Mouse (Mus musculus) heart, embryonic 14.5 days (tissue): ENCODE results near the gene Pole3. TPM values are rescaled to one million over a fixed set of nuclear protein-coding genes. Genes with fewer than 3 reads are reported as not detected.

Source experiments
- ATAC-seq: fragments of 200-750 bp; cut with Nextera tagmentation; 2 replicates; pipeline ENCODE4 v1.8.0; 2017; ENCODE audit warnings: low read depth, moderate TSS enrichment; ENCODE audit not compliant: insufficient number of reproducible peaks, insufficient read depth, low FRiP score
- H3K27ac ChIP-seq, 2 experiments: fragments of 200-500 bp in 1 of 2; fragments of 300-500 bp in 1 of 2; sonication (generic) in 1 of 2; replicated peaks in 1 of 2; 2 replicates each; pipeline ENCODE4 v1.5.1; 2012 to 2014; ENCODE audit warnings: low read depth in 2 of 2, low read length in 2 of 2, control low read depth in 1 of 2, mild to moderate bottlenecking in 1 of 2, mixed read lengths in 1 of 2; ENCODE audit not compliant: control insufficient read depth in 1 of 2, insufficient read depth in 1 of 2
- H3K27me3 ChIP-seq: fragments of 300-500 bp; sonication (generic); 2 replicates; pipeline ENCODE4 v1.6.1; 2014; ENCODE audit warnings: mild to moderate bottlenecking, low read length, control low read depth; ENCODE audit not compliant: control insufficient read depth, insufficient read depth
- H3K36me3 ChIP-seq: fragments of 300-500 bp; sonication (generic); 2 replicates; pipeline ENCODE4 v1.6.1; 2014; ENCODE audit warnings: mild to moderate bottlenecking, control low read depth, low read length, mixed read lengths; ENCODE audit not compliant: control insufficient read depth, insufficient read depth
- H3K4me1 ChIP-seq, 2 experiments: fragments of 200-500 bp in 1 of 2; fragments of 300-500 bp in 1 of 2; sonication (generic) in 1 of 2; 2 replicates each; pipeline ENCODE4 v1.6.1; 2012 to 2014; ENCODE audit warnings: low read length in 2 of 2, control low read depth in 1 of 2, mixed read lengths in 1 of 2; ENCODE audit not compliant: control insufficient read depth in 2 of 2, insufficient read depth in 2 of 2
- H3K4me2 ChIP-seq: fragments of 300-500 bp; sonication (generic); 2 replicates; pipeline ENCODE4 v1.6.1; 2014; ENCODE audit warnings: mild to moderate bottlenecking, low read length
- H3K4me3 ChIP-seq, 2 experiments: fragments of 200-500 bp in 1 of 2; fragments of 300-500 bp in 1 of 2; sonication (generic) in 1 of 2; 2 replicates each; pipeline ENCODE4 v1.5.1; 2012 to 2014; ENCODE audit warnings: low read length in 2 of 2, mild to moderate bottlenecking in 2 of 2, control low read depth in 1 of 2, low read depth in 1 of 2, moderate library complexity in 1 of 2; ENCODE audit not compliant: control insufficient read depth in 1 of 2, insufficient read depth in 1 of 2
- H3K9ac ChIP-seq: fragments of 300-500 bp; sonication (generic); 2 replicates; pipeline ENCODE4 v1.6.1; 2014; ENCODE audit warnings: mild to moderate bottlenecking, low read length
- H3K9me3 ChIP-seq: fragments of 300-500 bp; sonication (generic); 2 replicates; pipeline ENCODE4 v1.6.1; 2016; ENCODE audit warnings: low read length, control low read depth; ENCODE audit not compliant: control insufficient read depth
- WGBS: fragments of 180-500 bp; shearing (Covaris S2); extraction: QIAGEN DNeasy Blood & Tissue Kit; methylation state at CpG from one replicate; pipeline ENCODE4 v1.1.7; 2014; 5-methylcytosine and 5-hydroxymethylcytosine counted together
- polyA plus RNA-seq: library from polyadenylated mRNA; unstranded; fragments of >200 nt; fragmentation: Nextera tagmentation; extraction: Ambion mirVana; gene quantifications from 2 replicates; pipeline ENCODE4 v1.2.1, GENCODE M21; 2014

Gene Pole3
- polyA plus RNA-seq, 1 experiment from 2014 or later, result 50.7 TPM

DNA sequence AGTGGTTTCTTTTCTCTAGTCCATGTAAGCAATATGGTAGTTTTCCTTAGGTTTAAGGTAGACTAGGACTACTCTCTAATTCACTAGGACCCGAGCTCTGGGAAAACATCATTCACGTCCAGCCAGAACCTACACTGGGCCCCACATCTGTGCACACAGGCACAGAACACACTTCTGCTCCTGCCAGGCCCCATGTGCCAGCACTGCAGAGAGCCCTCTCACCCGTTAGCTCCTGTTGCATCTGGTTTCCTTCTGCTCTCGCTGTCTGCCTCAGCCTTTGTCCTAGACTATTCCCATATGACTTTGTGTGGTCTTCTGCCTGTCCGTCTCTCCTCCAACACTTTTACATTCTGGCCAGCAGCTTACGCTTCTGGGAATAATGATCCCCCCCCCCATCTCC is 8.9 kb upstream of the Pole3 start:
- H3K4me3 ChIP-seq, result no peak overlapping the region
- H3K4me1 ChIP-seq, result peaks cover 2 to 7% of the 10 kb centered on the region in 2 experiments; a peak in 3 of 4 replicates
- no peaks in the 10 kb centered on the region for H3K27me3 ChIP-seq
- 57% methylated on average over 6 of the region's 6 CpGs for WGBS
- H3K27ac ChIP-seq, result no peak overlapping the region
- no peak overlapping the region for H3K9ac ChIP-seq
- H3K9me3 ChIP-seq, result 0 out of 2 replicates have a peak, but pooled peaks cover 5% of the 10 kb centered on the region
- ATAC-seq, result no peak
- H3K4me2 ChIP-seq, result no peak overlapping the region
- H3K36me3 ChIP-seq, result no peaks in the 10 kb centered on the region

DNA sequence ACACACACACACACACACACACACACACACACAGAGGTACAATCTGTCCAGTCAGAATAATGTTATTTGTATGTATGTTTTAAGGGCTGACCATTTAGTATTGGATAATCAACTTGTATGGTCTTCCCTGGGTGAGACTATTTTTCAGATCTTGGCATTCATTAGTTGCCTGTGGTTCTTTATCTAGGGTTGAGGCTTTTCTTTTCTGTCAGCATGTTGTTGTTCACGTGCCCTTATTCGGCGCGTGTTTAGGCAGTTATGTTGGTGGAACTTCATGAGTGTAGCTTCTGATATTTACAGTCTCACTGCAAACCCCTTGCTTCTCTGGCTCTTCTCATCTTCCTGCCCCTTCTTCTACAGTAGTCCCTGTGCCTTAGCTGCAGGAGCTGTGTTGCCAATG is 2.8 kb upstream of the Pole3 start:
- Histone ChIP-seq H3K27me3 (no peaks in the 10 kb centered on the region), H3K27ac (no peak overlapping the region), H3K4me2 (no peak overlapping the region), H3K4me1 (peaks cover 5 to 14% of the 10 kb centered on the region in 2 experiments), H3K36me3 (peaks cover 12% of the 10 kb centered on the region), H3K4me3 (no peak overlapping the region), H3K9me3 (no peaks in the 10 kb centered on the region), H3K9ac (no peak overlapping the region)
- no peak for ATAC-seq
- 79% methylated on average over 4 of the region's 4 CpGs for WGBS

DNA sequence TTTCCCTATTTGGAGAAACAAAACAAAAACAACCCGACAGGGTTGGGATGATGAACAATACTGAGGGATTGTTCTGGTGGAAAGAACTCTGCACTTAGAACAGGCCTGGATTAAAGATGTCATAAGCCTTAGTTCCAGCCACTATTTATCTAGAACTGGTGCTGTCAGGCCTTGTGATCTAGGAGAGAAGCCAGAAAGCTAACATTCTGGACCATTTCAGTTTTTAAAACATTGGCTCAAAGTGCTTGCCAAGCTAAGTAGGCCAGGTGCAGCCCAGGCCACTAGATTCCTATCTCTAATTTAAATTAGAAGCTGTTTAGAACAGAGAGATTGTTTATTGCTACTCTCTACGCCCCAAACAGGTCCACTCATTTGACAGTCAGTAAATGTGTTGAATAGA is 1.4 kb upstream of the Pole3 start:
- no peaks in the 10 kb centered on the region for H3K9me3 ChIP-seq
- H3K4me3 ChIP-seq, result no peak overlapping the region
- no peak overlapping the region for H3K27ac ChIP-seq
- H3K4me1 ChIP-seq, result peaks cover 5 to 14% of the 10 kb centered on the region in 2 experiments
- H3K4me2 ChIP-seq, result no peak overlapping the region
- WGBS, result 61% methylated on average over 2 of the region's 2 CpGs
- no peak for ATAC-seq
- no peak overlapping the region for H3K9ac ChIP-seq
- peaks cover 23% of the 10 kb centered on the region for H3K36me3 ChIP-seq
- no peaks in the 10 kb centered on the region for H3K27me3 ChIP-seq

DNA sequence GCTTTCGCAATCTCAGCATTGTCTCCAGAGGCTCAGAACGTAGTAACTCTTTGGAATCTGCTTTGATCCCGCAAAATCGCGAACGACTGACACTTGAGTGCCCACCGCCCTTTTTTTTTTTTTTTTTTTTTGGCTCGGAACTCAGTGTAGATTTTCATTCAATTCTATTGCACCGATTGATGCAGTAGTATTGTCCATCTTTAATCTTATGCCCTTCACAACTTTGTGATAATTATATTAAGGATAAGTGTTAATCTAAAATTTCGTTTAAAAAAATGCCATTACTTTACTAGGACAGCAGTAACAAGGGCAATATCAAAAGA is 582 bp upstream of the Pole3 start:
- Histone ChIP-seq H3K4me2 (peak overlapping the region; percentile 61), H3K4me1 (peaks cover 3 to 7% of the 10 kb centered on the region in 2 experiments; a peak in 2 of 4 replicates), H3K27ac (no peak overlapping the region), H3K9me3 (no peaks in the 10 kb centered on the region), H3K4me3 (peak overlapping the region; percentile 66 to 93), H3K36me3 (peaks cover 23% of the 10 kb centered on the region), H3K27me3 (no peaks in the 10 kb centered on the region), H3K9ac (peak overlapping the region; percentile 82; the same call in 1 of the 2 replicates)
- ATAC-seq, result no peak
- under 1% methylated on average over 10 of the region's 10 CpGs for WGBS

DNA sequence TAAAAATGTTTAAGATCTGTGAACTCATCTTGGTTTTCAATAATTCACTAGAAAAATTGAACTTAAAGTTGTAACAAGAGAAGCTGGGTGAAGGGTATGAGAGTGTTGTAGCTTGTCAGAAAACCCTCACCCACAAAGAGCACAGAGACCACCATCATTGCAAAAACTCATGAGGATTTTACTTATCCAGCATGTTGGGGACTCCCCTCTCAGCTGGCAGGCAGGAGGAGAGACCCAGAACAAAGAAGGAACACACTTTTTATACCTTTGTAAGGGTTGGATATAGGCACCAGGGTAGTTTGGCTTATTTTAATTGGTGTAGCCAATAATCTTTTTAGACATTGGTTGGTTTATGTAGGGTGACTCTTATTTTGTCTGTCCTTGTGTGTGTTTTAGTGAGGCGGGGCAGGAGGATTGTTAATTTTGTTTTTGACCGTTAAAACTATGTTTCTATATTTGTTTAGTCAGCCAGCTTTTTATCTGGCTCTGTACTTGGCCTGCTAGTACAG is 3.9 kb downstream of the Pole3 start:
- Histone ChIP-seq H3K4me1 (peaks cover 19 to 28% of the 10 kb centered on the region in 2 experiments), H3K9ac (no peak overlapping the region), H3K27me3 (no peaks in the 10 kb centered on the region), H3K9me3 (no peaks in the 10 kb centered on the region), H3K36me3 (peaks cover 23% of the 10 kb centered on the region), H3K4me3 (no peak overlapping the region), H3K27ac (no peak overlapping the region), H3K4me2 (no peak overlapping the region)
- 82% methylated on average over 2 of the region's 2 CpGs for WGBS
- ATAC-seq, result no peak

DNA sequence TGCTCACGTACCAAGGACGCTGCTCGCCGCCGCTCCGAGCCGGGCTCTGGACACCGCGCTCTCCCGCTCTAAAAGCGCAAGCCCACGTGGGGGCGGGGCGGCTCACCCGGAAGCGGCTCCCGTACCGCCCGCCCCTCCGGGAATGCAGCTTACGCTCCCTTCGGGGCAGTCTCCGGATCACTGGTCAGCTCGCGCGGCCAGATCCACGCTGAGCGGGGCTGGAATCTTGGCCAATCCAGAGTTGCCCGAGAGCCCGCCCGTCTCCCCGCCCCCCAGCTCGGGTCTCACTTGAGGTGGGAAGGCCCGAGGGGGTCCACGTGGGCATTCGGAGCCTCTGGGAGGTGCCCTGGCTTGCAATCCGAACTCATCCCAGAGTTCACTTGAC is 5.0 kb downstream of the Pole3 start, which contains the start of gene Alad:
TSS of gene Alad (minus strand) at position 70 of the 385 bp plus-strand sequence.
- WGBS, result under 1% methylated on average over 37 of the region's 37 CpGs
- peak within 1 kb of the TSS; percentile 71 to 97 for H3K4me3 ChIP-seq

DNA sequence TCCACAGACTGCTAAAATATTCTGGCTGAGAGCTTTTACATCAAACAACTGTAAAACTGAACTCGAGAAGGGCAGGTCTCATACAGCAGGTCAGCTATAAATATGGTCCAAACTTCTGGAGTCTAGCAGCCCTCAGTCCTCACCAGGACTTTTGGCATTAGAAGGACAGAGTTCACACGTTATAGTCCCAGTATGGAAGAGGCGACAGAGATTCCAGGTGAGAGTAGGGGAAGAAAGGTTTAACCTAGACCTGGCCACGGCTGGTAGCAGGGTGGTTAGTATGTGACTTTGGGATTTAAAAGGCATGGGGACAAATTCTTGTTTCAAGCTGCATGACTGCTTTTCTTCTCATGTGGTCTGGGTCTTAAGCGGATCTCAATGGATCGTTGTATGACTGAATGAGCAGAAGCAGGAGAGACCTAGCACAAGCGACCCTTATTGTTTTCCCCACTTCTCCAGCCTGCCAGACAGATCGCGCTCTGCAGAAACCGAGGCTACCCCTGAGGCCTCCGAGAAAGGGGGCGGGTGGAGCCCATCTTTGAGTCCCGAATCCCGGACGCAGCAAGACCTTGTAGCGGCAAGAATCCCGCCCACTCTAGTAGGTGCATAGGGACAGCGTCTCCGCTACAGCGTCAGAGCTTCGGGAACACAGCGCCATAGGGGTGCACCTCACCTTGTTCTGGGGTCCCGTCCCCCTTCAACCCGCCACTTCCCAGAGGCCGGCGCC is 5.6 kb downstream of the Pole3 start:
- no peaks in the 10 kb centered on the region for H3K27me3 ChIP-seq
- peak; percentile 72 for ATAC-seq

More for the DNA sequence above, 5.0 kb downstream of the Pole3 start, which contains the start of gene Alad:
- peaks cover 23% of the 10 kb centered on the region for H3K36me3 ChIP-seq
- no peaks in the 10 kb centered on the region for H3K9me3 ChIP-seq
- H3K9ac ChIP-seq, result peak within 1 kb of the TSS; percentile 84
- peak; percentile 85 for ATAC-seq
- H3K4me1 ChIP-seq, result peaks cover 27 to 39% of the 10 kb centered on the region in 2 experiments
- H3K4me2 ChIP-seq, result peak within 1 kb of the TSS; percentile 68
- no peaks in the 10 kb centered on the region for H3K27me3 ChIP-seq
- H3K27ac ChIP-seq, result peak within 1 kb of the TSS; percentile 85 to 88

More for the DNA sequence above, 5.6 kb downstream of the Pole3 start:
- 2% methylated on average over 26 of the region's 26 CpGs for WGBS
- H3K27ac ChIP-seq, result peak overlapping the region; percentile 85 to 88
- peak overlapping the region; percentile 71 to 97 for H3K4me3 ChIP-seq
- peak overlapping the region; percentile 84 for H3K9ac ChIP-seq
- H3K9me3 ChIP-seq, result no peaks in the 10 kb centered on the region
- peaks cover 25 to 37% of the 10 kb centered on the region in 2 experiments for H3K4me1 ChIP-seq
- H3K4me2 ChIP-seq, result peak overlapping the region; percentile 68
- peaks cover 23% of the 10 kb centered on the region for H3K36me3 ChIP-seq
